Mouse (Mus musculus) kidney, embryonic 16.5 days (tissue): ENCODE measurements at regions not wholly inside any gene's neighbourhood (a gene's known extent, or its start where the extent isn't known, plus 50 kb on each side); places are given as distances from the start of the nearest gene placed in this dataset.

Experiments used
- ATAC-seq: fragments of 200-750 bp; cut with Nextera tagmentation; 2 replicates; pipeline ENCODE4 v1.8.0; 2017; ENCODE audit warnings: moderate TSS enrichment; ENCODE audit not compliant: low FRiP score, low TSS enrichment
- H3K27ac ChIP-seq: fragments of 300-500 bp; sonication (generic); 2 replicates; pipeline ENCODE4 v1.5.1; 2014; ENCODE audit warnings: low read length
- H3K27me3 ChIP-seq: fragments of 300-500 bp; sonication (generic); 2 replicates; pipeline ENCODE4 v1.6.1; 2014; ENCODE audit warnings: low read length, control low read depth, mixed read lengths; ENCODE audit not compliant: insufficient read depth
- H3K36me3 ChIP-seq: fragments of 300-500 bp; sonication (generic); 2 replicates; pipeline ENCODE4 v1.6.1; 2014; ENCODE audit warnings: low read length, control low read depth, mixed read lengths; ENCODE audit not compliant: insufficient read depth
- H3K4me1 ChIP-seq: fragments of 300-500 bp; sonication (generic); 2 replicates; pipeline ENCODE4 v1.6.1; 2014; ENCODE audit warnings: low read length, control low read depth, mixed read lengths; ENCODE audit not compliant: insufficient read depth
- H3K4me2 ChIP-seq: fragments of 300-500 bp; sonication (generic); replicated peaks from 2 replicates; pipeline ENCODE4 v1.6.1; 2014; ENCODE audit warnings: low read depth, low read length
- H3K4me3 ChIP-seq: fragments of 300-500 bp; sonication (generic); 2 replicates; pipeline ENCODE4 v1.5.1; 2014; ENCODE audit warnings: mild to moderate bottlenecking, low read length
- H3K9ac ChIP-seq: fragments of 300-500 bp; sonication (generic); replicated peaks from 2 replicates; pipeline ENCODE4 v1.6.1; 2014; ENCODE audit warnings: low read length
- H3K9me3 ChIP-seq: fragments of 300-500 bp; sonication (generic); 2 replicates; pipeline ENCODE4 v1.6.1; 2016; ENCODE audit warnings: low read length, control low read depth
- WGBS: fragments of 180-500 bp; shearing (Covaris S2); extraction: QIAGEN DNeasy Blood & Tissue Kit; methylation state at CpG from one replicate; pipeline ENCODE4 v1.1.7; 2014; 5-methylcytosine and 5-hydroxymethylcytosine counted together

GRCm38 (mm10) chr16:66086499-66086898 is 271.4 kb downstream of the Vgll3 start:
- Histone ChIP-seq H3K9me3 (no peaks in the 10 kb centered on the region), H3K9ac (no peak overlapping the region), H3K4me2 (no peak overlapping the region), H3K36me3 (no peaks in the 10 kb centered on the region), H3K27ac (no peak overlapping the region), H3K27me3 (no peaks in the 10 kb centered on the region), H3K4me3 (no peak overlapping the region), H3K4me1 (no peaks in the 10 kb centered on the region)
- 20% methylated on average over 1 of the region's 1 CpGs for WGBS
- peak; percentile 35; the same call in 1 of the 2 replicates for ATAC-seq

- WGBS: 75% methylated on average over 4 of the region's 4 CpGs
- Histone ChIP-seq H3K9me3 (no peaks in the 10 kb centered on the region), H3K27ac (no peak overlapping the region)
These were observed 277.7 kb downstream of the Vgll3 start for GRCm38 (mm10) chr16:66092766-66093165.

GRCm38 (mm10) chr16:66095682-66096081 is 280.6 kb downstream of the Vgll3 start:
- no peak overlapping the region for H3K4me2 ChIP-seq
- WGBS: 64% methylated on average over 7 of the region's 7 CpGs
- no peak overlapping the region for H3K9ac ChIP-seq
- H3K27ac ChIP-seq: no peak overlapping the region
- H3K36me3 ChIP-seq: no peaks in the 10 kb centered on the region
- no peaks in the 10 kb centered on the region for H3K27me3 ChIP-seq
- no peaks in the 10 kb centered on the region for H3K4me1 ChIP-seq
- ATAC-seq: no peak
- H3K9me3 ChIP-seq: no peaks in the 10 kb centered on the region
- H3K4me3 ChIP-seq: no peak overlapping the region

More at GRCm38 (mm10) chr16:66092766-66093165, 277.7 kb downstream of the Vgll3 start:
- no peak overlapping the region for H3K4me3 ChIP-seq
- H3K27me3 ChIP-seq: no peaks in the 10 kb centered on the region
- no peaks in the 10 kb centered on the region for H3K36me3 ChIP-seq
- no peak for ATAC-seq
- no peaks in the 10 kb centered on the region for H3K4me1 ChIP-seq
- H3K9ac ChIP-seq: no peak overlapping the region
- H3K4me2 ChIP-seq: no peak overlapping the region

GRCm38 (mm10) chr16:66117930-66118329 is 302.9 kb downstream of the Vgll3 start:
- Histone ChIP-seq H3K9ac (no peak overlapping the region), H3K4me1 (no peaks in the 10 kb centered on the region), H3K27me3 (no peaks in the 10 kb centered on the region), H3K27ac (no peak overlapping the region), H3K4me2 (no peak overlapping the region), H3K4me3 (no peak overlapping the region), H3K9me3 (no peaks in the 10 kb centered on the region), H3K36me3 (no peaks in the 10 kb centered on the region)
- WGBS: 79% methylated on average over 3 of the region's 3 CpGs
- no peak for ATAC-seq

GRCm38 (mm10) chr16:66137755-66138154 is 322.7 kb downstream of the Vgll3 start:
- Histone ChIP-seq H3K27ac (no peak overlapping the region), H3K4me1 (no peaks in the 10 kb centered on the region), H3K9ac (no peak overlapping the region), H3K4me3 (no peak overlapping the region), H3K4me2 (no peak overlapping the region), H3K36me3 (no peaks in the 10 kb centered on the region), H3K27me3 (no peaks in the 10 kb centered on the region), H3K9me3 (no peaks in the 10 kb centered on the region)
- WGBS: 82% methylated on average over 3 of the region's 3 CpGs
- no peak for ATAC-seq

- H3K4me2 ChIP-seq: no peak overlapping the region
- ATAC-seq: no peak
- H3K9me3 ChIP-seq: no peaks in the 10 kb centered on the region
- H3K4me3 ChIP-seq: no peak overlapping the region
- H3K4me1 ChIP-seq: no peaks in the 10 kb centered on the region
- no peaks in the 10 kb centered on the region for H3K36me3 ChIP-seq
- no peak overlapping the region for H3K9ac ChIP-seq
- H3K27ac ChIP-seq: no peak overlapping the region
- no peaks in the 10 kb centered on the region for H3K27me3 ChIP-seq
These were observed 329.7 kb downstream of the Vgll3 start for GRCm38 (mm10) chr16:66144765-66145164.

- no peak for ATAC-seq
- Histone ChIP-seq H3K4me3 (no peak overlapping the region), H3K9ac (no peak overlapping the region), H3K4me1 (no peaks in the 10 kb centered on the region), H3K4me2 (no peak overlapping the region), H3K9me3 (no peaks in the 10 kb centered on the region), H3K36me3 (no peaks in the 10 kb centered on the region), H3K27ac (no peak overlapping the region), H3K27me3 (no peaks in the 10 kb centered on the region)
- WGBS: 11% methylated on average over 1 of the region's 1 CpGs
These were observed 330.2 kb downstream of the Vgll3 start for GRCm38 (mm10) chr16:66145280-66145679.

GRCm38 (mm10) chr16:66168289-66168688 is 353.2 kb downstream of the Vgll3 start:
- no peak for ATAC-seq
- no peak overlapping the region for H3K4me2 ChIP-seq
- no peak overlapping the region for H3K27ac ChIP-seq
- H3K9me3 ChIP-seq: peaks cover 2% of the 10 kb centered on the region; the same call in 1 of the 2 replicates
- H3K27me3 ChIP-seq: no peaks in the 10 kb centered on the region
- H3K4me1 ChIP-seq: no peaks in the 10 kb centered on the region
- no peak overlapping the region for H3K4me3 ChIP-seq
- WGBS: 84% methylated on average over 2 of the region's 2 CpGs
- no peak overlapping the region for H3K9ac ChIP-seq
- H3K36me3 ChIP-seq: no peaks in the 10 kb centered on the region

- Histone ChIP-seq H3K4me3 (no peak overlapping the region), H3K36me3 (no peaks in the 10 kb centered on the region), H3K4me1 (no peaks in the 10 kb centered on the region), H3K27me3 (no peaks in the 10 kb centered on the region), H3K27ac (no peak overlapping the region), H3K9me3 (no peaks in the 10 kb centered on the region), H3K9ac (no peak overlapping the region), H3K4me2 (no peak overlapping the region)
- WGBS: 30% methylated on average over 2 of the region's 2 CpGs
- no peak for ATAC-seq
These were observed 375.7 kb downstream of the Vgll3 start for GRCm38 (mm10) chr16:66190801-66191200.

- H3K36me3 ChIP-seq: no peaks in the 10 kb centered on the region
- H3K4me1 ChIP-seq: no peaks in the 10 kb centered on the region
- H3K4me3 ChIP-seq: no peak overlapping the region
- no peak for ATAC-seq
- H3K27me3 ChIP-seq: no peaks in the 10 kb centered on the region
- WGBS: 92% methylated on average over 7 of the region's 7 CpGs
- H3K9me3 ChIP-seq: no peaks in the 10 kb centered on the region
- no peak overlapping the region for H3K9ac ChIP-seq
- no peak overlapping the region for H3K4me2 ChIP-seq
- H3K27ac ChIP-seq: no peak overlapping the region
These were observed 386.3 kb downstream of the Vgll3 start for GRCm38 (mm10) chr16:66201406-66201805.
